Mouse (Mus musculus) large intestine, adult 2 months (tissue): ENCODE data around the gene Calb2. TPM values are rescaled to one million over a fixed set of nuclear protein-coding genes. Genes with fewer than 3 reads are reported as not detected.
A peak's percentile ranks its signal among the peaks of the same experiment; 100 is the strongest.

Source experiments
- DNase-seq: peaks from one replicate; pipeline ENCODE4 v3.0.0-alpha.2; 2012; ENCODE audit warnings: low read depth, low spot score
- WGBS: fragments of 180-500 bp; shearing (Covaris S2); methylation state at CpG from one replicate; pipeline ENCODE4 v1.1.7; 2018; 5-methylcytosine and 5-hydroxymethylcytosine counted together
- polyA plus RNA-seq: library from polyadenylated mRNA; depleted of rRNA; stranded (reverse); fragments of >200 nt; gene quantifications from 2 replicates; pipeline ENCODE4 v1.2.3, GENCODE M21; 2012; rRNA removed

The Calb2 gene
- polyA plus RNA-seq = 4.9 and 5.2 TPM in 2 replicates

GRCm38 (mm10) chr8:110168046-110168445 is at the start of gene Calb2:
TSS of gene Calb2 (minus strand) at chr8:110168210.
- 10% methylated on average over 33 of the region's 33 CpGs for WGBS
- no peak for DNase-seq

- WGBS = under 1% methylated on average over 43 of the region's 43 CpGs
- peak; percentile 98 for DNase-seq
Measured at GRCm38 (mm10) chr8:110217681-110218131, 49.7 kb upstream of the Calb2 start.

- DNase-seq = no peak
- WGBS = 34% methylated on average over 5 of the region's 5 CpGs
Measured at GRCm38 (mm10) chr8:110217198-110217597, 49.2 kb upstream of the Calb2 start.

GRCm38 (mm10) chr8:110216253-110216652 is 48.2 kb upstream of the Calb2 start:
- whole genome bisulfite sequencing = 72% methylated on average over 5 of the region's 5 CpGs
- no peak for DNase-seq

GRCm38 (mm10) chr8:110215365-110215764 is 47.4 kb upstream of the Calb2 start, which contains the start of gene Cmtr2:
TSS of gene Cmtr2 (plus strand) at chr8:110215665.
- DNase-seq = no peak
- WGBS = 72% methylated on average over 7 of the region's 7 CpGs

GRCm38 (mm10) chr8:110201806-110202205 is 33.8 kb upstream of the Calb2 start:
- 27% methylated on average over 11 of the region's 11 CpGs for WGBS
- DNase-seq = no peak

- 1% methylated on average over 5 of the region's 5 CpGs for WGBS
- DNase-seq = no peak
Measured at GRCm38 (mm10) chr8:110196678-110197077, 28.7 kb upstream of the Calb2 start.

GRCm38 (mm10) chr8:110188961-110189750 is 21.1 kb upstream of the Calb2 start:
- 20% methylated on average over 8 of the region's 8 CpGs for WGBS
- DNase-seq = no peak

- DNase-seq = no peak
- 65% methylated on average over 4 of the region's 4 CpGs for WGBS
Measured at GRCm38 (mm10) chr8:110185538-110185937, 17.5 kb upstream of the Calb2 start.

- WGBS = 21% methylated on average over 11 of the region's 11 CpGs
Measured at GRCm38 (mm10) chr8:110183748-110184147, 15.7 kb upstream of the Calb2 start.

GRCm38 (mm10) chr8:110182735-110183367 is 14.8 kb upstream of the Calb2 start:
- WGBS = 85% methylated on average over 11 of the region's 11 CpGs
- DNase-seq = no peak

More at GRCm38 (mm10) chr8:110183748-110184147, 15.7 kb upstream of the Calb2 start:
- no peak for DNase-seq

GRCm38 (mm10) chr8:110177359-110178155 is 9.5 kb upstream of the Calb2 start:
- DNase-seq = no peak
- 17% methylated on average over 22 of the region's 22 CpGs for WGBS

- no peak for DNase-seq
- 74% methylated on average over 4 of the region's 4 CpGs for WGBS
Measured at GRCm38 (mm10) chr8:110174826-110175225, 6.8 kb upstream of the Calb2 start.

GRCm38 (mm10) chr8:110172161-110172560 is 4.2 kb upstream of the Calb2 start:
- WGBS = 61% methylated on average over 6 of the region's 6 CpGs
- no peak for DNase-seq

GRCm38 (mm10) chr8:110166270-110166669 is 1.7 kb downstream of the Calb2 start:
- 72% methylated on average over 8 of the region's 8 CpGs for WGBS
- no peak for DNase-seq

- 75% methylated on average over 6 of the region's 6 CpGs for WGBS
- no peak for DNase-seq
Measured at GRCm38 (mm10) chr8:110162007-110162406, 6.0 kb downstream of the Calb2 start.

GRCm38 (mm10) chr8:110152951-110153350 is 15.1 kb downstream of the Calb2 start:
- no peak for DNase-seq
- 75% methylated on average over 6 of the region's 6 CpGs for WGBS

GRCm38 (mm10) chr8:110145538-110145937 is 22.5 kb downstream of the Calb2 start:
- DNase-seq = peak; percentile 13
- WGBS = 2% methylated on average over 4 of the region's 4 CpGs

GRCm38 (mm10) chr8:110140770-110141169 is 27.2 kb downstream of the Calb2 start:
- 66% methylated on average over 4 of the region's 4 CpGs for WGBS
- DNase-seq = no peak

- 65% methylated on average over 3 of the region's 3 CpGs for WGBS
- no peak for DNase-seq
Measured at GRCm38 (mm10) chr8:110140156-110140555, 27.9 kb downstream of the Calb2 start.
